Mouse (Mus musculus): ENCODE measurements at regions not wholly inside any gene's neighbourhood (a gene's known extent, or its start where the extent isn't known, plus 50 kb on each side); places are given as distances from the start of the nearest gene placed in this dataset.
A peak's percentile ranks its signal among the peaks of the same experiment; 100 is the strongest.

DNA sequence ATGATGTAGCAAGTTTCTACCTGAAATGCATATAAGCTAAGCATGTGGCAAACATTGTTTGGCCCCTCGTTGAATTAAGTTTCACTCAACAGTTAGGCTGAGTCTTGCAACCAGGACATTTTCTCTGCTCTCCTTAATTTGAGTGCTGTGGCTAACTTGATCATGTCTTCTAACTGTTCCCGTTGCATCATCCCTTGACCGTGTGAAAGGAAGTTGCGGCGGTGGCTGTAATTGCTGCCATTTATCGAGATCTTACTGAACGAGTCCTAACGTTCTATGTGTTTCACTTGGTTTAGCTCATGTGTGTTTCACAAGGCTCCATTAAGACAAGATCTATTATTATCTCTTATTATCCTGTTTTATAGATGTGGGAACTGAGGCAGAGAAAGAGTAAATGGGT, 144.8 kb downstream of the Btg1 start:
- no peak for DNase-seq
- intact Hi-C loops (cut with DNase I; ENCODE audit: low total_unique reads): no loop called here

DNA sequence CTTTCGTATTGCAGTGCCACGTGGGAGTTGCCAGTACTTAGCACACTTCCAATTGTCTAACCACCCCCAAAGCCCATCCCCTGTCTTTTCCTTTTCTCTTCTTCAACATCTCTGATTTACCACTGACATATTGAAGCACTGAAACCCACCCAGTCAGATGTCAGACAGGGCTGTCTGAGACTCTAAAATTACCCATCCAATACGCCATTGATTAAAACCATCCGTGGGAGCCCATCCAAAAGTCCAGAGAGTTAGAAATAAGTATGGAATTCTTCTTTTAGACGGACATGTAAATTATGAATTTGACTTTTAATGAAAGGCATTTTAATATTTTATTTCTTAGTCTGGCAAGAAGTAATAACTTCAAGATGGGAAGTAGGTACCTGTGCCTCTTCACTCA, 148.8 kb downstream of the Btg1 start:
- intact Hi-C loops (cut with DNase I; ENCODE audit: low total_unique reads): no loop called here
- no peak for DNase-seq

DNA sequence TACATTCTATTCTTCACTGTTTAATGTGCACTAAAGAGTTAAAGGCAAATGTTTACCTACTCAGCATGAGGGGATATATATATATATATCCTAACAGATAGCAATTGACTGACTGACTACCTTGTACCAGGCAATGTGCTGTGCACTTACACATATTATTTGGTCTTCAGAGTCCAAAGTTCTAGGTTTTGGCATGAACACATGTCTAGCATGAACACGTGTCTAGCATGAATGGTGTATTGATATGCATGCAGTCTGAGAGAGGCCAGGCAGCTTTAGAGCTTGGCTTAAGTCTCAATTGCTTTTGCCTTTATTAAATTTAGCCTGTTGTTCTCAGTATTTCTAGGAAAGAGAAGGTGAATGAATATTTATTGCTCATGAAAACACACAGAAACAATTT, 161.4 kb downstream of the Btg1 start:
- intact Hi-C loops (cut with DNase I; ENCODE audit: low total_unique reads): no loop called here
- DNase-seq: no peak

DNA sequence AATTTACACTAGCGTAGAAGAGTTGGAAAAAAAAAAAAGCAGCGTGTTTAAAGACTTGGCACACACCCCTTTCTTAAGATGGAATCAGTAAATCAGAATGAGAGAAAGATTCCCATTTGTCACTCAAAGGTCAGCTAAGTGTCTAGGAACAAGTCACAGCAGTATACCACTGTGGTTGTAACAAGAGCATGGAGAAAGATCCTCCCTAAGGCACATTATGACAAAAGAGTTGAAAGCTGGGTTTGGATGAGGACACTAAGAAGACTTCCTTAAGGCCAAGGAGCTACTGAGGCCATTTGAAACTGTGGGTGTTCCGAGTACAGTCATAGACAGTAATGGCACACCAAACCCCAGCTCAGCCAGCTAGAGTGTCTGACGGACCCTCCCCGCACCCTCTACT, 167.2 kb downstream of the Btg1 start:
- intact Hi-C loops (cut with DNase I; ENCODE audit: low total_unique reads): no loop called here
- no peak for DNase-seq

DNA sequence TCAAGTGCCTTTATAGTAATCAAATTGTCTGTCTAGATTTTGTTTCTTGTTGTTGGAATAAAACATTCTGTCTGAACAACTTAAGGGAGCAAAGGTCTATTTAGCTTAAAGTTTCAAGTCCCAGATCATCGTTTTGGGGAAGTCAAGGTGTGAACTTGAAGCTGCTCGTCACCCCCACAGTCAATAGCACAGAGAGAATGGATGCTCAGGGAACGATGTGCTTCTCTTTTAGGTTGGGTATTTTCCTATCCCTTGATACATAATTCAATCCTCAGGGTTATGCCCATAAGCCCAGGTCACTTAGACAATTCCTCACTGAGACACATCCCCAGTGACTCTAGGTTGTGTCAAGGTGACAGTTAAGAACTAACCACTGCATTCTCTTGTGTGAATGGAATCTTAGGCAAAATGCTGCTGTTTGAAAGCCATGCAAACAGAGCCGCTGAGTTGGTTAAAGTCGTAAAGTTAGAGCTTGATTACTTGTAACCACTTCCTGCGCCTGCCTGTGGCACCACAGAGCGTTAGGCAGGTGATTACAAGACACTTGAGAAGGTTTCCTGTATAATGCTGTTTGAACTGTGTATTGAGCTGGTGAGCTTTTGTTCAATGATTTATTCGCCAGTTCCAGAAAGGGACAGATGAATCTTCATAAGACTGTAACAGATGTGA, 170.2 kb downstream of the Btg1 start:
- DNase-seq: no peak
- intact Hi-C loops (cut with DNase I; ENCODE audit: low total_unique reads): no loop called here

DNA sequence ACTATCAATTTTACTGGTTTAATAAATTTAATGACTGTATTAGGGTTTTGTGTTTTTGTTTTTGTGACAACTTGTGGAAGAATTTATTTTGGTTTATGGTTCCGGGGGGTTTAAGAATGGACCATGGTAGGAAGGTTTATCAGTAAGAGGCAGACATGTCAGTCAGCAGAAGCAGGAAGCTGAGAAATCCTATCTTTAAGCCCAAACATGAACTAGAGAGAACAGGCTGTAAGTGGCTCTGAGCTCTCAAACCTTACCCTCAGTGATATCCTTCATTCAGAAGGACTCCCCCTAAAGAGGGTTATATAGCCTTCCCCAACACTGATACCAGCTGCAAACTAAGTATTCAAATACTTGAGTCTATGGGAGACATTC, 170.8 kb downstream of the Btg1 start:
- intact Hi-C loops (cut with DNase I; ENCODE audit: low total_unique reads): no loop called here
- DNase-seq: no peak

DNA sequence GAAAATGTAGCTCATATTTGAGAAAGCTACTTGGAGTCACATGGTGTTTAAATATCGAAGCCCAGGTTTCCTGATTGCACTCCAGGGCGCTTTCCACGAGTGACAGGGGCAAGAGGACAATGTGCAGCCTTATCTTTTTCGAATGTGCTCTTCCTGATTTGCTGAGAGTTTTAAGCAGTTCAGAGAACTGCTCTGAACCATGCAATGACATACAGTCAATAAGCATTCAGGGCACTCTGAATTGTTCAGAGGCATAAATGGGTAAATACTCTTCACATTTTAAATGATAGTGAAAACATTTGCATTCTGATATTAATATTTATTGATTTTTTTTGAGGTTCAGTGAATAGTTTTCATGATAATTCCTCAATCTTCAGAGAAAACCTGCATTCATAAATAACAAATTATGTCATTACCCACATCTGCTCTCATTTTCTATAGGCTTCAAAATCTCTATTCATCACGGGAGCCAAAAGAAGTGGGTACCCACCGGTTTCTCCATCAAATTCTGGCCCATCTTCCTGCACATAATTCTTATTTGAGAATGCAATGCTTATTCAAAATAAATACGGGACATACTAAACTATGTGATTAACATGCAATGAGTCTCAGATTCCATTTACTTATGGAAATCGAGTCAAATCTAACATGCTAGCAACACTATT, 171.7 kb downstream of the Btg1 start:
- intact Hi-C loops (cut with DNase I; ENCODE audit: low total_unique reads): no loop called here
- no peak for DNase-seq

DNA sequence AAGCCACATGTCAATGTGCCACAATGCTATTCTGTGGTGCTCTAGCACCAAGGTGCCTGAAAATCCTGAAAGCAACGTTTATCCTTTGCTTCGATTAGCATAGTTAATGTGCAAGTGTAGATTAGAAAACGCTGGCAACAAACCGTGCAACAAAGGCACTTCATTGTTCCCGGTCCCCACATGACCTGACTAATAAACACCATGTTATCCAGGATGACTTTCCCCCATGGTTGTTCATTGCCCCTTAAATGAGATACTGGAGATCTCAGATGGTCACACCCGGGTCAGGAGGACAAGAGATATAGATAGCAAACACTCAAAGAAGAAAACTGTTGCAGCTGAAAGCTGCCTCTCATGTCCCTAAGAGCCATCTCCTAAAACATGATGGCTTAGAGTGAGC, 180.3 kb downstream of the Btg1 start:
- intact Hi-C loops (cut with DNase I; ENCODE audit: low total_unique reads): no loop called here
- no peak for DNase-seq

DNA sequence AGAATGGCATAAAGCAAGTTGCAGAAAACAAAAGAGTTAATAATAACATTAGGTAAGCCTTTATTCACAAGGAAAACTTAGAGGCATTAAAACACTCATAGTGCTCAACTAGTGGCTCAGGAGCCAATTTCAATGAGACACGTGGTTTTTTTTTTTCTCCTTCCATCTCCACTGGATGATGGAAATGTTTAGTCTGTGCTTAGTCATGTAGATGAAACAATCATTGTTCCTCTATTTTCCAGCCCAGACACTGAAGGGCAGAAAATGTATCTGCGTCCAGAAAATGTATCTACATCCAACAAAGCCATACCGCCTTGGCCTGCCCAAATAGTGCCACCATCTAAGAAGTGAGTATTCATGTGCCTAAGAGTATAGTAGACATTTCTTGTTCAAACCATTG, 184.0 kb downstream of the Btg1 start:
- DNase-seq: no peak
- intact Hi-C loops (cut with DNase I; ENCODE audit: low total_unique reads): no loop called here

DNA sequence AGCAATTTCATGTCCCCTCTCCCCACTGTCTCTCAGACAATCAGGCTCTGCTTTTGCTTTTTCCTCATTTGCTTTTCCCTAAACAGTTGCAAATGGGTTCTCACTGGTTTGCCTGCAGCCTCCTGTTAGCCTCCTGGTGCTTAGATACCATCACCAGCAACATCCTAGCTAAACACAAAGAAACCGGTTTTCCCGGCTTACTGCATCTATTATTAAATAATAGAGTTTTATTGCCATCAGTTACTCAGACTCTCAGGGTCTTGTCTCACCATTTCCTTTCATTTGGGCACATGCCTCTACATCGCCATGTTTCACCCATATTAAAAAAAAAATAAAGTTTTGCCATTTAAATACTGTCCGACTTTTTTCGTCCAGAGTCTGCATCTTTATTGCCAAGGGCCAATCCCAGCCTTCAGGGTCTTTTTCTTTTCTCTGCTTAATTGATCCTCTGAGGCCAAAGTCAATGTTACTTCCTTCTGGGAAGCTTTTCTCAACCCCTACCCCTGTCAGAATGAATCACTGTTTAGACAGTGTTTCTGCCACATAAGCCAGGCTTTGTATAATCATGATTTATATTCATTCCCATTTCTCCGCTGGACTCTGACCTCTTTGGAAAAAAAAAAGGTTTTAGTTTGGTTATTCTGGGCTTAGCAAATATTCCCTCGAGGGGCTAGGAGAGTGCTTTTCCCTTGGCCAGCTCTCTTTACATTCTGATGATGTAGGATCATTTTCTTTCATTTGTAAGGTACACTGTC, 187.4 kb downstream of the Btg1 start:
- intact Hi-C loops (cut with DNase I; ENCODE audit: low total_unique reads): no loop called here
- no peak for DNase-seq

DNA sequence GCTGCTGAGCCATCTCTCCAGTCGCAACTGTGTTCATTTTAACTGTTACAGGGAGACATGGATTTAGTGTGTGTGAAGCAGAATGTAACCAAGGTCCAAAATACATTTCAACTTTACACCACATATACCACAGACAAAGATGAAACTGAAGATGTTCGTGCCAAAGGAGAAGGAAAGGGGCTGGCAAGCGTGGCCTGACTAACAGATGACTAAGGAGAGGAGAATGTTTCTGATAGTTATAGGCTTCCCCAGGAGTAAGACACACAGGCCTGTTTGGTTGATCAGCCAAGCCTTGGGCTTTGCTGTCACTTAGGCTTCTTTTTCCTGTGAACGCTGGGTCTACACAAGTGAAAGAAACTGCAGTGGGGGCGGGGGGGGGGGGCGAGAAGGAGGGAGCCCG, 189.8 kb downstream of the Btg1 start:
- intact Hi-C loops (cut with DNase I; ENCODE audit: low total_unique reads): no loop called here
- DNase-seq: no peak

DNA sequence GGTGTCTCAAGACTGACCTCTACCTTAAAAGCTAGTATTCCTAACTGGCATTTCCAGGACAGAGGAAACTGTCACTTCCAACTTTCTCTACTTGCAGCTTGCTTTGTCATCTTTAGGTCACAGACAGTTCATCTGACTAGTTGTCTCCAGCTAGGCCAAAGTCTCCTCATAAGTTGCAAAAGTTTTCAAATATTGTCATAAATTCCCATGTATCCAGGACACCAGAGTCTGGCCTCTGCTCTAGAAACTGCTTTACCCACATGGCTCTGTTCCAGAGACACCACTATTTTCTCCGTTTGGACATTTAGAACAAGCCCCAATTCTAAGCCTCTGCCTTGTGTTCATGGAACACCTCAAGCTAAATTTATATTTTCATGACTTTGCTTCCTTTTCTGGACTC, 205.0 kb downstream of the Btg1 start:
- no peak for DNase-seq
- intact Hi-C loops (cut with DNase I; ENCODE audit: low total_unique reads): no loop called here

DNA sequence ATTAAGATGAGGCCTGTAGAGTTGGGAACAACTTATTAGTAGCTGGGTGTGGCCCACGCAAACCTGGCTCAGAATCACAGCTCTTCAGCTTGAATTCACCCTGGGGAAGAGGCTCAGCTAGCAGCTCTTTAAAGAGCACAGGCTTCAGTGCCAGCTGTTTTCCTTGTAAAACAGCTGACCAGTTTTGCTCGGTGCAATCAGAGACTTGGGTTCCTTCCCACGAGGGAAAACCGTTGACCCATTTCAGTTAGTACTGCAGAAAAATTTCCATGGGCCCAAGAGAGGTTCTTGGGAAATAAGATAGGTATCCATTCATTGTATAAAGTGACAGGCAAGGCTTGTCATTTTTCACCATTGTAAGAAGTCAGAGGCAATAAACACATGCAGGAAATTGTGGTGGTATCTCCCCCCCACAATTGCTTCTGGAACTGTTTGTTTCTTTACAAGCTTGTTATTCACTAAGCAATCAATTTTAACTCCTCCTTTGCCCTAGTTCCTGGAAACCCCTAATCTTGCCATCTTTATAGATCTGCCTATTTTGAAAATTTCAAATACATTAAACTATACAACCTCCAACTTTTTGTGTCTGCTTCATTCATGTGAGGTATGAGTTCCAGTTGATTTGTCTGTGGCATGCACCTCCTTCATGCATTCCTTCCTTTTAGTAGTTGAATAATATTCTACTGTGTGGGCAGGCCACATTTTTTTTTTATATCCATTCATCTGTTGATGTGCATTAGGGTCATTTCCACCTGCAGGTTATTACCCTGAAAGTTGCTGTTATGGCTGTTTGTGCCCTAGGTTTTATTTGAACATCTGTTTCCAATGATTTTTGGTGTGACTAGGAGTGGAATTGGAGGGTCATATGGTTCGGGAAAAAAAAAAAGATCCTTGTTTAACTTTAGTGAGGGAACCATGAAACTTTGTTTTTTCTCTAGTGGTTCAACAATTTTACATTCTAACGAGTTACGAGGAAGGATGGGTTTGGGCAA, 205.8 kb downstream of the Btg1 start:
- intact Hi-C loops (cut with DNase I; ENCODE audit: low total_unique reads): no loop called here
- DNase-seq: peak; percentile 58

DNA sequence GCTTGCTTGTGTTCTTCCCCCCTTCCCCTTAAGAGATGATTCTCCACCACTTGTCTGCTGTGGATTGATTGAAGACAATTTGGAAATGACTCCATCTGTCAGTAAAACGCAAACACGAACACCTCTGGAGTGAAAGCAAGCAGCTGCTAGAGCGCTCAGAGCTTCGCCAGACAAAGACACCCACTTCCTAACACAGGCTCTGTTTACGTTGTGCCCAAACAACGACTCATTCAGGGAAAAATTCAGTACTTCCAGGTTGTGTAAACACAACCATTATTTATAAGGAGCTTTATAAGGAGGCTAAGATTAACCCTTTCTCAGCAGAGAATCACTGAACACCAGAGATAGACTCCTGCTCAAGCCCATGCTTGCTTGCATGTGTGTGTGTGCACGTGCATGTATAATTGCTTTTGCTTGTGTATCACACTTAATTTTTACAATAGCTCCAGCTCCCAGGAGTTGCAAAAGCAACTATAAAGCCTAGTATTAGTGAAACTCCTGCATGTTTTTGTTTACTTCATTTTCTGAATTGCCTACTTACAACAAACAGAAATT, 209.5 kb downstream of the Btg1 start:
- DNase-seq: no peak
- intact Hi-C loops (cut with DNase I; ENCODE audit: low total_unique reads): no loop called here

DNA sequence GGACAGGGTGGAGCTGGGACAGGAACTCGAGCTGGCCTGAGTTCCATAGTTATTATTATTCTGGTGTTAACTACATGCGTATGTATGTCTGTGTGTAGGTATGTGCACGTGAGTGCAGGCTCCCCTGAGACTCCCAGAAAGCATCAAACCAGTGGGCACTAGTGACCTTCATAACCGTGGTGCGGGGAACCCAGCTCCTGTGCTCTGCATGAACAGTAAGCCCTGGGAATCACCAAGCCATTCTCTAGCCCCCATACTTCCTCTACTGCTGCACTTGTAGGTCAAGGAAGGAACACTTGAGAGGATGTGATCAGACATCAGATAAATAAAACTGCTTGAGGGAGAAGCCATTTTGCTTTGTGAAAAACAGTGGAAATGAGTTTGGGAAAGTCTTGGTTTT, 211.2 kb downstream of the Btg1 start:
- intact Hi-C loops (cut with DNase I; ENCODE audit: low total_unique reads): no loop called here
- DNase-seq: no peak

DNA sequence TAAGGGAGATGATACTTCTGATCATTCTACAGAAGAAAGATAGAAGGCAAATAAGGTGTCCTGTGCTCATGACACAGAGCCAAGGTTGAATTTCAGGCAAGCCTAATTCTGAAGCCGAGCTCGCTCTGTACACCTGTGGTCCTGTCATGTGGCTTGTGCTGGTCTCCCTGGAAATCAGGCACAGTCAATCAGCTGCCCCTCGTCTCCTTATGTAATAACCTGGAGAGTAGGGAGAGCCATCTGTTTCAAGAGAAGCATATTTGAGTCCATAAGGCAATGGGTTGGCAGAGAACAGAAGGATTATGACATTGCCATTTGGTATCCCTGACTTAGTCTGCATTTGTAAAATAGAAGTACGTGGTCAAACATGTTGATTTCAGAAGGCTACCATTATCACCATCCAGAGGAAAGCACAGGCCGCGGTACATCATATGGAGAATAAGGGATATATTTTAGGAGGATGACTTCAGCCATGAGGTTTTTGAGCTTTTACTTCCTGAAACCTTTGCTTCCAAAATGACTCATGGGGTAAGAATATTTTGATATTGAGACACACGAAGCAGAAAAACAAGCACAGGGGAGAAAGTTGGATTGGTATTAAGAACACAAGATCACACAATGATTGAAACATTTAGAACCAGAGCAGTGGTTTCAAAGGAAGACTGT, 211.9 kb downstream of the Btg1 start:
- intact Hi-C loops (cut with DNase I; ENCODE audit: low total_unique reads): no loop called here

DNA sequence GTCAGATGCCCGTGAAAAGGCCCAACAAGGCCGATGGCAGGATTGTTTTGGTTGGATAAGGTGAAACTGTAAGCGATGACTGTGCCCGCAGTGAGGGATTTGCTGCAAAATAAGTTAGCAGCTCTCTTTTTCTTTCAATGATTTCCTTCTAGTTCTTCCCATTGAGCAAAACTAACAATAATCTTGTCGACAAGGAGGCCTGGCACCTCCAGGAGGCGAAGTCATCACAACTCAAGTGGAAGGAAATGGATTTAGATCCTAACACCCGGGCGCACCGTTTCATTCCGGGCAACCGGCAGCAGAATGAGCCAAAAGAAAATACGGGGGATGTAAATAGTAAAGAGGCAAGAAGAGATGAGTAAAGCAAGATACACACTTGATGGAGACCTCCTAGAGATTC, 214.3 kb downstream of the Btg1 start:
- no peak for DNase-seq
- intact Hi-C loops (cut with DNase I; ENCODE audit: low total_unique reads): no loop called here

More for the DNA sequence above, 211.9 kb downstream of the Btg1 start:
- DNase-seq: no peak

DNA sequence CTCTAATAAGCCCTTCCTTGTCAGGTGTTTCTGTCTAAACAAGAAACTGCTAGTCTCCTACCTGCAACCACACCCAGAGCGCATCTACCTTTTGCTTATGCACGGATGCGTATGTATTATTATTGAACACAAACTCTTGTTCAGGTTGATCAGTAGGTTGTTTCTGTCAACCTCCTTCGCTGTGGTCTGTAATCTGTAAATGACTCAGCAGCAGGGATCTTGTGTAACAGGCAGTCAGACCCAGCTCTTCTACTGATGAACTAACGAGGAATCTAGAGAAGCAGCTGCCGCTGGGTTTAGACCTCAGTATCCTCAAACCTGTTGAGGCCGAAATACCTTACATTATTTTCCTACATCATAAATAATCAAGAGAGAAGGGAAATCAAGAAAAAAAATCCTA, 220.4 kb downstream of the Btg1 start:
- intact Hi-C loops (cut with DNase I; ENCODE audit: low total_unique reads): no loop called here
- DNase-seq: no peak

DNA sequence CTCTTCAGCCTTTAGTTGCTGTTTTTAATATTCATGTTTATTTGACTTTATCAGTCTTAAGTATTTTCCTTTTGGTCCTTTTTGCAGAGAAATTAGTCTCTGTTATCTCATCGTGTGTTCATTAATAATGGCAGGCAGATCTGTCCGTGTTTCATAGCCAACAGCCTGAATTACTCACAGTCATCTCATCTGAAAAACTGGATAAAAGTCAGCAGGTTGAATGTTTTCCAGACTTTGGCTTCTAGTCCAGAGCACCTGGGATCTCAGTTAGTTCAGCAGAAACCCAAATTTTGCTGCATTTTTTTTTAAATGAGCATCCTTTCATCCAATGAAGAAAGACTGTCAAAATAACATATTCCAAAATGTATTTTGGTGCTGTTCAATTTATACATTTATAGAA, 224.3 kb downstream of the Btg1 start:
- DNase-seq: no peak
- intact Hi-C loops (cut with DNase I; ENCODE audit: low total_unique reads): no loop called here

Measured in gastrocnemius, postnatal 14 days (tissue).